Mouse (Mus musculus) lung, postnatal 0 days (tissue): ENCODE measurements at regions not wholly inside any gene's neighbourhood (a gene's known extent, or its start where the extent isn't known, plus 50 kb on each side); places are given as distances from the start of the nearest gene placed in this dataset.

ENCODE experiments used
- CTCF ChIP-seq: IDR thresholded peaks from 2 replicates; pipeline ENCODE4 v1.5.1; 2016; ENCODE audit warnings: antibody characterized with exemption, mild to moderate bottlenecking
- EP300 ChIP-seq: IDR thresholded peaks from 2 replicates; pipeline ENCODE4 v1.6.1; 2016; ENCODE audit warnings: antibody characterized with exemption, mild to moderate bottlenecking, control low read depth

DNA sequence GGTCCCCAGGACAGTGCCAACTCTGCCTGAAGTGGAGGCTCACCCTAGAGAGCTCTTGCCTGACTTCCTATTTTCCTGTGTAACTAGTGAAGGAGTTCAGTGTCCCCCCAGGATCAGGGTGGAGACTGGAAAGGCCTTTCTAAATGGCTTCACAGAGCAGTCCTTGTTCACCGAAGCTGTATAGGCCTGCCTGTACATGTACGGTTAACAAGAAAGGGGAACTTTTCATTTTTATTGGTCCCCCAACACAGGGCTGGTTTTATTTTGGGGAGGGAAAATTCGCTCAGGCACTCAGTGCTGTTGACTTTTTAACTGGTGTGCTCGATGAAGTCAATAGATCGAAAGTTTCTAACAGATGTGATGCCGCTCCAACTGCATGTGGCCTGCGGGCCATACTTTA, 52.1 kb upstream of the Msi2 start:
- no peak for TF ChIP-seq CTCF
- TF ChIP-seq EP300, result no peak
